Mouse (Mus musculus): ENCODE data around the gene Spag16.
"Not testable (repeated sequence)": the region's sequence is repeated elsewhere in the genome, so short reads cannot be mapped to it uniquely, and the experiment has no call there.

Spag16 gene

GRCm38 (mm10) chr1:69826806-69827703 is at the start of gene Spag16:
Spag16 (plus strand) TSS chr1:69826970.
- no peak for DNase-seq

GRCm38 (mm10) chr1:69785129-69785528 is 41.6 kb upstream of the Spag16 start:
- peak; percentile 3 for DNase-seq

GRCm38 (mm10) chr1:69786716-69787115 is 40.1 kb upstream of the Spag16 start:
- no peak for DNase-seq

- DNase-seq = no peak
Observed at GRCm38 (mm10) chr1:69787379-69787778, 39.4 kb upstream of the Spag16 start.

- peak; percentile 18 for DNase-seq
Observed at GRCm38 (mm10) chr1:69790337-69791250, 36.2 kb upstream of the Spag16 start.

GRCm38 (mm10) chr1:69798948-69799565 is 27.7 kb upstream of the Spag16 start:
- DNase-seq = no peak

- DNase-seq = no peak
Observed at GRCm38 (mm10) chr1:69810161-69810560, 16.6 kb upstream of the Spag16 start.

- not testable (repeated sequence) for DNase-seq
Observed at GRCm38 (mm10) chr1:69825635-69826034, 1.1 kb upstream of the Spag16 start.

- no peak for DNase-seq
Observed at GRCm38 (mm10) chr1:69828872-69829479, 2.2 kb downstream of the Spag16 start.

- DNase-seq = no peak
Observed at GRCm38 (mm10) chr1:69830586-69830985, 3.8 kb downstream of the Spag16 start.

- DNase-seq = no peak
Observed at GRCm38 (mm10) chr1:69831002-69831401, 4.2 kb downstream of the Spag16 start.

GRCm38 (mm10) chr1:69833476-69833875 is 6.7 kb downstream of the Spag16 start:
- not testable (repeated sequence) for DNase-seq

GRCm38 (mm10) chr1:69853436-69853835 is 26.7 kb downstream of the Spag16 start:
- DNase-seq = no peak

GRCm38 (mm10) chr1:69867776-69868175 is 41.0 kb downstream of the Spag16 start:
- DNase-seq = no peak

- no peak for DNase-seq
Observed at GRCm38 (mm10) chr1:69956606-69957005, 129.8 kb downstream of the Spag16 start.

GRCm38 (mm10) chr1:69996874-69997273 is 170.1 kb downstream of the Spag16 start:
- DNase-seq = no peak

GRCm38 (mm10) chr1:70012991-70013390 is 186.2 kb downstream of the Spag16 start:
- no peak for DNase-seq

GRCm38 (mm10) chr1:70037384-70037783 is 210.6 kb downstream of the Spag16 start:
- DNase-seq = no peak

GRCm38 (mm10) chr1:70067404-70067803 is 240.6 kb downstream of the Spag16 start:
- no peak for DNase-seq

- no peak for DNase-seq
Observed at GRCm38 (mm10) chr1:70073440-70073839, 246.7 kb downstream of the Spag16 start.

GRCm38 (mm10) chr1:70078806-70079205 is 252.0 kb downstream of the Spag16 start:
- DNase-seq = no peak

- DNase-seq = no peak
Observed at GRCm38 (mm10) chr1:70082208-70082878, 255.6 kb downstream of the Spag16 start.

All from cerebellum, adult 11 months (tissue).